Mouse (Mus musculus) MN1 (cell line): Measurements from ENCODE around the gene Mif4gd.
"Not testable (repeated sequence)": the region's sequence is repeated elsewhere in the genome, so short reads cannot be mapped to it uniquely, and the experiment has no call there.

Source experiments
- DNase-seq: peaks from one replicate; pipeline ENCODE4 v3.0.0-alpha.2; 2016; ENCODE audit warnings: low spot score

Gene Mif4gd

GRCm38 (mm10) chr11:115612410-115613137 lies at the start of gene Mif4gd:
Mif4gd (minus strand) TSS chr11:115612969.
- peak; percentile 78 for DNase-seq

- DNase-seq, result no peak
These were observed 47.6 kb upstream of the Mif4gd start for GRCm38 (mm10) chr11:115660376-115660775.

- no peak for DNase-seq
These were observed 45.8 kb upstream of the Mif4gd start for GRCm38 (mm10) chr11:115658521-115658920.

- no peak for DNase-seq
These were observed 41.4 kb upstream of the Mif4gd start for GRCm38 (mm10) chr11:115654128-115654527.

- no peak for DNase-seq
These were observed 40.4 kb upstream of the Mif4gd start for GRCm38 (mm10) chr11:115653194-115653593.

GRCm38 (mm10) chr11:115651680-115652079 lies 38.9 kb upstream of the Mif4gd start:
- no peak for DNase-seq

- DNase-seq, result no peak
These were observed 36.9 kb upstream of the Mif4gd start for GRCm38 (mm10) chr11:115649706-115650105.

- peak; percentile 72 for DNase-seq
These were observed 34.7 kb upstream of the Mif4gd start for GRCm38 (mm10) chr11:115647459-115647858.

GRCm38 (mm10) chr11:115646439-115646838 lies 33.7 kb upstream of the Mif4gd start:
- DNase-seq, result no peak

GRCm38 (mm10) chr11:115645498-115645897 lies 32.7 kb upstream of the Mif4gd start:
- not testable (repeated sequence) for DNase-seq

GRCm38 (mm10) chr11:115644308-115644707 lies 31.5 kb upstream of the Mif4gd start:
- DNase-seq, result no peak

GRCm38 (mm10) chr11:115643265-115643664 lies 30.5 kb upstream of the Mif4gd start:
- no peak for DNase-seq

GRCm38 (mm10) chr11:115642705-115643104 lies 29.9 kb upstream of the Mif4gd start:
- no peak for DNase-seq

- DNase-seq, result no peak
These were observed 28.9 kb upstream of the Mif4gd start for GRCm38 (mm10) chr11:115641664-115642036.

GRCm38 (mm10) chr11:115640978-115641663 lies 28.4 kb upstream of the Mif4gd start:
- DNase-seq, result peak; percentile 59

- no peak for DNase-seq
These were observed 27.6 kb upstream of the Mif4gd start for GRCm38 (mm10) chr11:115640311-115640828.

- DNase-seq, result no peak
These were observed 26.8 kb upstream of the Mif4gd start for GRCm38 (mm10) chr11:115639540-115639939.

- DNase-seq, result no peak
These were observed 26.0 kb upstream of the Mif4gd start for GRCm38 (mm10) chr11:115638498-115639409.

- DNase-seq, result no peak
These were observed 24.2 kb upstream of the Mif4gd start for GRCm38 (mm10) chr11:115636960-115637359.

- no peak for DNase-seq
These were observed 22.7 kb upstream of the Mif4gd start for GRCm38 (mm10) chr11:115635484-115635883.

GRCm38 (mm10) chr11:115635041-115635440 lies 22.3 kb upstream of the Mif4gd start:
- DNase-seq, result no peak

GRCm38 (mm10) chr11:115634109-115634508 lies 21.3 kb upstream of the Mif4gd start:
- no peak for DNase-seq
